Mouse (Mus musculus) stomach, embryonic 14.5 days (tissue): ENCODE results near the gene Prr11. TPM values are rescaled to one million over a fixed set of nuclear protein-coding genes. Genes with fewer than 3 reads are reported as not detected.

Experiments
- microRNA counts: library from miRNA; unstranded; fragments of <30 nt; microRNA quantifications from one replicate; lab custom pipeline; 2016
- microRNA-seq: library from miRNA; unstranded; fragments of <30 nt; microRNA quantifications from one replicate; pipeline ENCODE4, GENCODE M21; 2016
- polyA plus RNA-seq: library from polyadenylated mRNA; unstranded; fragments of >200 nt; fragmentation: Nextera tagmentation; extraction: Ambion mirVana; gene quantifications from 2 replicates; pipeline ENCODE4 v1.2.1, GENCODE M21; 2014

Prr11 gene
- polyA plus RNA-seq, 1 experiment from 2014 or later = 15.1 TPM

MicroRNAs encoded within 50 kb of the gene (microRNA counts, 519-probe panel; counts per million panel counts)
- 4,540 counts per million, percentile 89 among the panel's probes with 10 or more counts for microRNA mmu-miR-301a (lab: Ali Mortazavi, UCI)

Small RNAs within 50 kb of the gene (microRNA-seq; reads per million reads assigned to microRNA genes)
- 1,625 reads per million, percentile 77 among the genes with 10 or more reads in this experiment for gene Mir301

Other genes starting within 250 kb of the Prr11 start
- gene Ypel2, start 115.0 kb downstream of the Prr11 start, polyA plus RNA-seq = 6.6 and 7.5 TPM in 2 replicates
- 25.0 and 25.9 TPM in 2 replicates for gene Gdpd1, start 34.6 kb downstream of the Prr11 start, polyA plus RNA-seq
- gene Smg8, start 21.9 kb downstream of the Prr11 start, polyA plus RNA-seq = 17.9 and 20.1 TPM in 2 replicates
- gene Ska2, start 526 bp upstream of the Prr11 start, polyA plus RNA-seq = 55.6 and 66.5 TPM in 2 replicates
- gene Trim37, start 18.4 kb upstream of the Prr11 start, polyA plus RNA-seq = 28.8 and 31.7 TPM in 2 replicates